Mouse (Mus musculus): ENCODE results near the gene Enpep. TPM values are rescaled to one million over a fixed set of nuclear protein-coding genes. Genes with fewer than 3 reads are reported as not detected.

Enpep gene
- total RNA-seq, 2 experiments from 2014 or later = 3.4 to 3.7 TPM

Other genes starting within 250 kb of the Enpep start
- 10 to 100 TPM; 19.0 to 19.6 TPM for gene Pitx2, start 132.8 kb downstream of the Enpep start, total RNA-seq (2021)
- 10 to 100 TPM; 11.8 to 12.3 TPM for gene Elovl6, start 199.6 kb upstream of the Enpep start, total RNA-seq (2021)

All from gastrocnemius, postnatal 4 days (tissue).